Mouse (Mus musculus): ENCODE measurements around the gene Rnf207. TPM values are rescaled to one million over a fixed set of nuclear protein-coding genes. Genes with fewer than 3 reads are reported as not detected.

The Rnf207 gene
- polyA plus RNA-seq, 1 experiment from 2014 or later, result 1.1 TPM

- Histone ChIP-seq H3K36me3 (peaks cover 45% of the 10 kb centered on the region), H3K9me3 (replicated peaks) (no peaks in the 10 kb centered on the region), H3K4me1 (peaks cover 42% of the 10 kb centered on the region), H3K27ac (no peak overlapping the region), H3K4me3 (no peak overlapping the region), H3K27me3 (ENCODE audit: low read depth, poor library complexity, severe bottlenecking) (peaks cover 22% of the 10 kb centered on the region)
- no peak for DNase-seq (ENCODE audit: low spot score)
- 84% methylated on average over 14 of the region's 14 CpGs for WGBS
Measured at GRCm38 (mm10) chr4:152298836-152299235, 20.0 kb downstream of the Rnf207 start.

- Histone ChIP-seq H3K36me3 (peaks cover 28% of the 10 kb centered on the region), H3K4me1 (peaks cover 50% of the 10 kb centered on the region), H3K27me3 (ENCODE audit: low read depth, poor library complexity, severe bottlenecking) (peaks cover 38% of the 10 kb centered on the region), H3K4me3 (peak within 1 kb of the TSS; percentile 100), H3K9me3 (replicated peaks) (no peaks in the 10 kb centered on the region), H3K27ac (peak within 1 kb of the TSS; percentile 93)
- under 1% methylated on average over 119 of the region's 119 CpGs for WGBS
- DNase-seq (ENCODE audit: low spot score), result peak; percentile 100
Measured at GRCm38 (mm10) chr4:152296874-152297861, 21.6 kb downstream of the Rnf207 start, which contains the start of gene Icmt. TSS of gene Icmt (plus strand) at chr4:152297227.

- DNase-seq (ENCODE audit: low spot score), result no peak
- no peaks in the 10 kb centered on the region for H3K9me3 ChIP-seq (replicated peaks)
- H3K4me3 ChIP-seq, result peak overlapping the region; percentile 100
- H3K4me1 ChIP-seq, result peaks cover 54% of the 10 kb centered on the region
- WGBS, result 22% methylated on average over 8 of the region's 8 CpGs
- H3K27me3 ChIP-seq (ENCODE audit: low read depth, poor library complexity, severe bottlenecking), result peaks cover 46% of the 10 kb centered on the region
- peaks cover 20% of the 10 kb centered on the region for H3K36me3 ChIP-seq
- H3K27ac ChIP-seq, result peak overlapping the region; percentile 93; the same call in 1 of the 2 replicates
Measured at GRCm38 (mm10) chr4:152296371-152296770, 22.4 kb downstream of the Rnf207 start.

- 55% methylated on average over 4 of the region's 4 CpGs for WGBS
- Histone ChIP-seq H3K9me3 (replicated peaks) (no peaks in the 10 kb centered on the region), H3K27ac (no peak overlapping the region), H3K4me3 (peak overlapping the region; percentile 100; the same call in 1 of the 2 replicates), H3K4me1 (peaks cover 56% of the 10 kb centered on the region), H3K27me3 (ENCODE audit: low read depth, poor library complexity, severe bottlenecking) (peaks cover 51% of the 10 kb centered on the region), H3K36me3 (peaks cover 16% of the 10 kb centered on the region)
- no peak for DNase-seq (ENCODE audit: low spot score)
Measured at GRCm38 (mm10) chr4:152295916-152296315, 22.9 kb downstream of the Rnf207 start.

DNA sequence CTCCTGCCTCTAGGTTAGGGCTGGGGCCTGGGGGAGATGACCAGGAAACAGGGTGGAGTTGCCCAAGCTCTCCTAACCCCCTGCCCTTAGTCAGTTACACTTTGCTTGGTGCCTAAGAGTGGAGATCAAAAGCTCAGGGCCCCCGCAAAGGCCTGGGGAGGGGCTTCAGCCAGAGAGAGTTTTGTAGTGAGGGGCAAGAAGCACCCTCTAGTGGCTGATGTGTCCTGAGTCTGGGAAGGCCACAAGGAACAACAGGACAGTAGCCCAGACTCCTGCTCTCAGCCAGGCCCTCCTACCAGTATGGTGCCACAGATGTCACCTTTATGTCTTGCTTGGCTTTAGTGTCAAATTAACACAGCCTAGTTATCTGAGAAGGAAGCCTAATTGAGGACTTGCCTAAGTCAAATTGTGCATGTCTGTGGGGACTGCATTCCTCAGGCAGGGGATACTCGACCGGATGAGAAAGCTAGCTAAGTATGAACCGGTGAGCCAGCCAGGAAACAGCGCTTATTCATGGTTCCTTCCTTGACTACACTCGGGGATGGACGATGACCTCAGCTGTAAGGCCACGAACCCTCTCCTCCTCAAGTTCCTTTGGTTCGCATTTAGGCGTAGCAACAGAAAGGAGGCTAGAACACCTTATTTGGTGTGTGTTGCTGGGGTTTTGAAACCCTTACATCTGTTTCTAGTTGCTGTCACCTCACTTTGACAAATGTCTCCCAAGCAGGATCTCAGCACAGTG is 24.4 kb downstream of the Rnf207 start:
- Histone ChIP-seq H3K27ac (no peak overlapping the region), H3K36me3 (peaks cover under 1% of the 10 kb centered on the region; the same call in 1 of the 2 replicates), H3K4me3 (no peak overlapping the region), H3K27me3 (ENCODE audit: low read depth, poor library complexity, severe bottlenecking) (peaks cover 67% of the 10 kb centered on the region), H3K4me1 (peaks cover 68% of the 10 kb centered on the region), H3K9me3 (replicated peaks) (no peaks in the 10 kb centered on the region)
- 40% methylated on average over 10 of the region's 10 CpGs for WGBS
- no peak for DNase-seq (ENCODE audit: low spot score)

GRCm38 (mm10) chr4:152292102-152292765 is 26.6 kb downstream of the Rnf207 start:
- DNase-seq (ENCODE audit: low spot score), result no peak
- no peaks in the 10 kb centered on the region for H3K36me3 ChIP-seq
- 30% methylated on average over 12 of the region's 12 CpGs for WGBS
- no peak overlapping the region for H3K27ac ChIP-seq
- H3K4me3 ChIP-seq, result no peak overlapping the region
- H3K9me3 ChIP-seq (replicated peaks), result no peaks in the 10 kb centered on the region
- H3K27me3 ChIP-seq (ENCODE audit: low read depth, poor library complexity, severe bottlenecking), result peaks cover 84% of the 10 kb centered on the region
- peaks cover 50% of the 10 kb centered on the region for H3K4me1 ChIP-seq

DNA sequence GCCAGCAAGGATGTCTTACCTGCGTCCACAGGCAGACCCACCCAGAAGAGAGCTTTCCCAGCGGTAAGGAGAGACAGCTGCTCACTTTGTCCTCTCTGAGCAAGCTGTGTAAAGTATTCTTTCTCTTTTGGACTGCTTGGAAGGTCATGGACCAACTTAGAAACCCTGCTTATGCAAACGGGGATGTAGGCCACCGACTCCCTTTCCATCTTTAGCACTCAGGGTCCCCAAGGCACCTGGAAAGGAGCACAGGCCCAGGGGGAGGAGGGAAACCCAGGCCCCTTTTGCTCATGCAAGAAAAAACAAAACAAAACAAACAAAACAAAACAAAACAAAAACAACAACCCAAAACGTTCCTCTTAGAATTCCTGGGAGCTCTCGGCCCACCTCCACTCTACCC is 27.2 kb downstream of the Rnf207 start, which contains the start of gene Hes3:
Hes3 (minus strand) TSS at position 101 of the 400 bp plus-strand sequence.
- Histone ChIP-seq H3K4me1 (peaks cover 52% of the 10 kb centered on the region), H3K36me3 (no peaks in the 10 kb centered on the region), H3K9me3 (replicated peaks) (no peaks in the 10 kb centered on the region), H3K27me3 (ENCODE audit: low read depth, poor library complexity, severe bottlenecking) (peaks cover 90% of the 10 kb centered on the region), H3K4me3 (peak within 1 kb of the TSS; percentile 44), H3K27ac (no peak within 1 kb of the TSS)
- DNase-seq (ENCODE audit: low spot score), result no peak
- 26% methylated on average over 6 of the region's 6 CpGs for WGBS

DNA sequence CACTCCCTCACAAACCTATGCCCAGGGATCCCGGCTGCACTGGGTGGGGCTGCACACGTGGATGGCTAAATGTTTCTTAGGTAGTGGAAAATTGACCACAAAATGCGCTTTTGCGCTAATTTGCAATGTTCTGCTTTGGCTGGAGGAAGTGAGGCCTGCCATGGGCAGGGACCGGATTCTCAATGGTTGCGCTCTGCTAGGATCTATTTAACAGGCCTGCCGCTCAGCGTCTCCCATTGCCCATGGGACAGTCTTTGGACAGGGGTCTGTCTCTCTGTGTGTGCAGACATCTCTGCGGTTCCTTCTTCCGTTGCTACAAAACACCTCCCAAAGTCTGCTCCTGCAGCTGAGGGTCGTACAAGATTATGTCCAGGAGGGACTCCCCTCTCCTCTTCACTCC is 27.8 kb downstream of the Rnf207 start:
- WGBS, result 14% methylated on average over 11 of the region's 11 CpGs
- Histone ChIP-seq H3K4me3 (peak overlapping the region; percentile 44), H3K9me3 (replicated peaks) (no peaks in the 10 kb centered on the region), H3K27me3 (ENCODE audit: low read depth, poor library complexity, severe bottlenecking) (peaks cover 95% of the 10 kb centered on the region), H3K27ac (no peak overlapping the region), H3K4me1 (peaks cover 52% of the 10 kb centered on the region), H3K36me3 (no peaks in the 10 kb centered on the region)
- DNase-seq (ENCODE audit: low spot score), result no peak

- WGBS, result 0% methylated on average over 39 of the region's 39 CpGs
- Histone ChIP-seq H3K36me3 (no peaks in the 10 kb centered on the region), H3K9me3 (replicated peaks) (no peaks in the 10 kb centered on the region), H3K27me3 (ENCODE audit: low read depth, poor library complexity, severe bottlenecking) (peaks cover 95% of the 10 kb centered on the region), H3K27ac (peak overlapping the region; percentile 46; the same call in 1 of the 2 replicates), H3K4me1 (peaks cover 46% of the 10 kb centered on the region), H3K4me3 (peak overlapping the region; percentile 44)
- no peak for DNase-seq (ENCODE audit: low spot score)
Measured at GRCm38 (mm10) chr4:152290385-152290784, 28.4 kb downstream of the Rnf207 start.

GRCm38 (mm10) chr4:152288398-152288945 is 30.3 kb downstream of the Rnf207 start:
- H3K36me3 ChIP-seq, result no peaks in the 10 kb centered on the region
- no peak for DNase-seq (ENCODE audit: low spot score)
- H3K27me3 ChIP-seq (ENCODE audit: low read depth, poor library complexity, severe bottlenecking), result peaks cover 96% of the 10 kb centered on the region
- H3K4me1 ChIP-seq, result peaks cover 40% of the 10 kb centered on the region
- WGBS, result 57% methylated on average over 18 of the region's 18 CpGs
- no peaks in the 10 kb centered on the region for H3K9me3 ChIP-seq (replicated peaks)
- no peak overlapping the region for H3K27ac ChIP-seq
- no peak overlapping the region for H3K4me3 ChIP-seq

- Histone ChIP-seq H3K27ac (no peak overlapping the region), H3K4me1 (peaks cover 44% of the 10 kb centered on the region)
- 17% methylated on average over 19 of the region's 19 CpGs for WGBS
Measured at GRCm38 (mm10) chr4:152287317-152288120, 31.3 kb downstream of the Rnf207 start.

More at GRCm38 (mm10) chr4:152287317-152288120, 31.3 kb downstream of the Rnf207 start:
- Histone ChIP-seq H3K4me3 (no peak overlapping the region), H3K36me3 (no peaks in the 10 kb centered on the region), H3K27me3 (ENCODE audit: low read depth, poor library complexity, severe bottlenecking) (peaks cover 96% of the 10 kb centered on the region), H3K9me3 (replicated peaks) (no peaks in the 10 kb centered on the region)
- no peak for DNase-seq (ENCODE audit: low spot score)

Measured in limb, embryonic 10.5 days (tissue).